Mouse (Mus musculus): ENCODE measurements around the gene Ptgfrn.
A peak's percentile ranks its signal among the peaks of the same experiment; 100 is the strongest.

Gene Ptgfrn

DNA sequence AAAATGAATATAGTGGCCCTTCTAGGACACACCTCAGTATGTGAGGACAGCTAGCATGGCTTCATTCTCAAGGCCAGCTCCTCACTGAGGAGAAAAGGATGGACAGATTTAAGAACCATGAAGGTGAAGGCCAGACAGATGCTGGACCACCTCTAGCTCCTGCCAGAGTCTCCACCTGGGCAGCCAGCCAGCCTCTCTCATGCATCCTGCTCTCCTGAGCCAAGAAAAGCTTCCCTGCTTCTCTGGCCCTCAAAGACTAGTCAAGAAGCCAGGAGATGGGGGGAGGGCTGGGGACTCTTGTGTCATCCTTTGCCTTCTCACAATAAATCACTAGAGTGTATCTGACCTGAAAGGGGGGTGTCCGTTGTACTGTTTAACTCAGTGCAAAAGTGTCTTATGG lies 31.7 kb downstream of the Ptgfrn start:
- DNase-seq (ENCODE audit: low spot score), result no peak

DNA sequence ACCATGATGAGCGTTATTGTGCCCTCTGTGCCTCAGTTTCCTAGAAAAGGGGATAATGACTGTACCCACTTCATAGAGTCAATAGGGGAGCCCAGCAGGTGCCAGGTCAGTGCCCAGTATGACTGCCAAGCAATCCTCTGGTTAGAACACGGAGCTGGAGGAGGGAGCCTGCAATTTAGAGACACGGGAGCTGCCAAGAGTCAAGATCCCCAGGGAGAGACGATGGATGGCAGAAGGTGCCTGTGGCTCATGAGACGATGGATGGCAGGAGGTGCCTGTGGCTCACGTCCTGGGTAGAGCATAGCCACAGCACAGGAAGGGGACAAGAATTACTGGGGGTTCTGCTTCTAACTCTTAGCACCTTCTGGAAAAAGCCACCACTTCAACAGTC lies 32.4 kb downstream of the Ptgfrn start:
- DNase-seq (ENCODE audit: low spot score), result no peak

DNA sequence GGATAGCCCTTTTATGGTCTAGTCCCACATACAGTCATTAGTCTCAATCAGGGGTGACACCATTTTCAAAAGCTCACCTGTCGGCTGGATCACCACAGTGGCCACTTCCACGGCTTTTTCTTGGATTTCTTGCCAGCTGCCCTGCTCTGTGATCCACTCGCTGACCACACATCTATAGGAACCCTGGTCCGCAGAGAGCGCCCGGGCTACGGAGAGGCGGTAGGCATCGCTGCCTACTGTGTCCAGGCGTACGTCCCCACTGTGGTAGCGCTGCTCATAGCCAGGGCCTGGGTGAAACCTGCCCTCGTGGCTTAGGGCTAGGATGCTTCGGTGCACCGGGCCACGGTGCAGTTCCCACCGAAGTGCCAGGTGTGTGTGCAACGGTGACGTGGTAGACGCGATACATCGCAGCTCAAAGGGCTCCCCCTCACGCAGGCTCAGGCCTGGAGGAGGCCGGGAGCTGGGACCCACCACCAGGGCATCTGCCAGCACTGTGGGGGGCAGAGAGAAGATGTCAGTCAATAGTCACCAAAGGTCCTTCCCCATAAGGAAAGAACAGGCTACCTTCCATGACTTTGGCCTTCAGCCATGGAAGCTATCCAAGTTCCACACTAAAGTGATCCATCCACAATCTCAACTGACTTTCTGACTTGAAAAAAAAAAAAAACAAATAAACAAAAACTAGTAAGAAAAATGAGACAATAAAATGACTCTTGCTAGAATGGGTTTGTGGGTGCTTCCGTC lies 32.9 kb downstream of the Ptgfrn start:
- DNase-seq (ENCODE audit: low spot score), result no peak

DNA sequence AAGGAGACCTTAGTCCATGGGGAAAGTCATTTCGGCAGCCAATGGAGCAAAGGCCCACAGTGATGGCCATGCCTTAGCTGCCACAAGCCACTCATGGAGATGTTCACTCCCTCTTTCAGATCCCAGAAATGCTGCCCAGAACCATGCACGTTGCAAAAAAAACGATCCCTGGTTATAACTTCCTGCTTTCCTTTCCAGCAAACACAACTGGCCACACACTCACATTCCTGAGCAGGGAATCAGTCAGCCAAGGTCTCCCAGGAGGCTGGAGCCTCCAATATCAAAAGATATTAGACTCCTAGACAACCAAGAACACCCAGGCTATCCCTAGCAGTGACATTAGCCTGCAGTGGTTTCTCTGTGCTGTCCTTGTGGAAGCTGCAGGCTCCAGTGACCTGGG lies 34.2 kb downstream of the Ptgfrn start:
- DNase-seq (ENCODE audit: low spot score), result no peak

DNA sequence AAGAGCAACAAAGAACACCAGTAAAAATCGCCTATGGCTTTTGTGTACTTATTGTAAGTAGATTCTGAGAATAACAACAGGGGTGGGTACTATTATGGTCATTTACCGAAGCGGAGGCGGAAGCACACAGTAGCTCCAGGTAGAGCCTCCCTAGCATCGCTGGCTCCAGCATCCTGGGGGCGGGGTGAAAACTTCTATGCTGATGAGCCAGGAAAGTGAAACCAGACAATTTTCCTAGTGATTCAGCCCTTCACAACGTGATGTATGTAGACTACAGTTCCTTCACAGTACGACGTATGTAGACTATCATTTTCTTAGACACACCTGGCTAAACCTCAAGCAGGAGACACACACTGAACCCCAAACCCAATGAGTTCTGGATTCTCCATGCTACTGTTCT lies 36.7 kb downstream of the Ptgfrn start:
- DNase-seq (ENCODE audit: low spot score), result no peak

DNA sequence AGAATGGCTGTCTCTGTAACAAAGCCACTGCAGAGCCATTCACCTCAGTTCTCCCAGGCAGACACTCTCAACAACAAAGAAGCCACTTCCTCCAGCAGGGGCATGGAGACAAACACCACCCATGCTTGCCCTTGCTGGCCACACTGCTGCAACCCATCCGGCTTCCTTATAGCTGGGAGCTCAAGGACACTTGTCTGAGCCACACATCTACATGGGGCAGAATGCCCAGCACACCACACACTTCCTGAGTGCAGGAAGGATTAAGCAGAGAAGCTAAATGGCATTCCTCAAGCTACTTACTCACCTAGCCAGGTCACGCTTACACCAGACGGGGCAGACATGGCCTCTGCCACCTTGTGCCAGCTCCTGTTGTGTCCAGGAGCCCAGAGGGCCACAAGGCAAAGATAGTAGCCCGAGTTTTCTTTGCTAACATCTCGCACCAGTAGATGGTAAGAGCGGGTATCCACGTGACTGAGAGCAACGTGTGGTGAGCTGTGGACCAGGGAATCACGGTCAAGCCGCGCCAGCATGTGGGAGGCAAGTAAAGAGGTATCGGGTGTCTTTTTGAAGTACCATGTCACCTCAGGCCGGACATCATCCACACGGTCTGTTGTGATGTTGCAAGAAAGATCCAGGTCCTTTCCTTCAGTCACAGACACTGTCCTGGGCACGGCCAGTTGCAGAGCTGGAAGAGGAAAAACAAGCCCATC lies 37.4 kb downstream of the Ptgfrn start:
- no peak for DNase-seq (ENCODE audit: low spot score)

DNA sequence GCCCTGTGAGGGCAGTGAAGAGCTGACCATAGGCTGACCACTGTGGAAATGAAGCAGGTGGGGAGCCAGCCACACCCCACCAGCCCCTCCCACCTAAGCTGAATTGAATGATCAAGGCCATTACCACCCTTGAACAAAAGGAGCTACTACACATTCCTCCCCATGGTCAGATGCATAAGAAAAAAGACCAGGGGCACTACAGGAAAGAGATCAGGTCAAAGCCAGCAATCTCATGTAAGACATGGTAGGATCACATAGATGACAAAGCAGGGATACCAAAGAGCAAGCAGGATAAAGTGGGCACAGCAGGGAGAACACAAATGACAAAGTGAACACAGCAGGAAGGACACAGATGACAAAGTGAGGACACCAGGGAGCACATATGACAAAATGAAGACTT lies 38.5 kb downstream of the Ptgfrn start:
- no peak for DNase-seq (ENCODE audit: low spot score)

DNA sequence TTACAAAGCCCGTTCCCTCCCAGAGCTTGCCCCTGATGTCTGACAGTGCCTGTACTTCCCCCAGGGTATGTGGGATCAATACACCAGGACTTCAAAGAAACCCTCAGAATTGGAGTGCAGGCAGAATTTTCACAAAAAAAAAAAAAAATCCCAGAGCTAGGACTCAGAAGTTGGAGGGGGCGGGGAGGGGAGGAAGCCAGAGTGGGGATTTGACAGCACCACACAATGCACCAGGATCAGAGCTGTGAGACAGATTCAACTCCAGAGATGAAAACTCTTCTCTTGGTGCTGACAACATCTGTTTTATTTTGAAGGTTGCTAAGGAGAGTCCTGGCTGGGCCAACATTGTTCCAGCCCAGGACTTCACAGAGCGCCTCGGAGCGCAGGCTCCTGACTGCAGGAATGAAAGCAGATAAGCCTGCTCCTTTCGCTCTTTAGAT lies 39.3 kb downstream of the Ptgfrn start:
- no peak for DNase-seq (ENCODE audit: low spot score)

DNA sequence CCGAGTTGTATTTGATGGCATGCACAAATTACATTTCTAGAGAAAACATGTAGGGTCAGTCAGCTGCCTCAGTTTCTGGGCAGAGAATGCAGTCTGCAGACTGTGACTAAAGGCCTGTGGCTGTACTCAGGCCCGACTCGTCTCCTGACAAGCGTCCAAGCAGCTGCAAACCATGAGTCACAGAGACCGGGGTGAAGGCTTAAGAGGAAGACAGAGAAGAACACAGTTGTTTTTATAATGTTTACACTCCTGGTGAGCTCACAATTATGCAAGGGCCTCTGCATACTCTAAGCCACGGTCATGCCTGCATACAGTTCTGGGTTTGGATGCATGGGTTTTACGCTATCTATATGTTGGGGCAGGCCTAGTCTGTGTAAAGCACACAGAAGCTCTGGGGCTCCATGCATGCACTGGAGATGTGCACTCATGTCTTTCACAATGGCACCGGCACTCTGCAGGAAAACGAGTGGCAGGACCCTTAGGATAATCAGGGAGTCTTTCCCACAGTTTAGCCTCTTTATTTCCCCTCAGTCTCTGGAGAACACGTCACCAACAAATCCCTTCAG lies 39.8 kb downstream of the Ptgfrn start:
- DNase-seq (ENCODE audit: low spot score), result no peak

DNA sequence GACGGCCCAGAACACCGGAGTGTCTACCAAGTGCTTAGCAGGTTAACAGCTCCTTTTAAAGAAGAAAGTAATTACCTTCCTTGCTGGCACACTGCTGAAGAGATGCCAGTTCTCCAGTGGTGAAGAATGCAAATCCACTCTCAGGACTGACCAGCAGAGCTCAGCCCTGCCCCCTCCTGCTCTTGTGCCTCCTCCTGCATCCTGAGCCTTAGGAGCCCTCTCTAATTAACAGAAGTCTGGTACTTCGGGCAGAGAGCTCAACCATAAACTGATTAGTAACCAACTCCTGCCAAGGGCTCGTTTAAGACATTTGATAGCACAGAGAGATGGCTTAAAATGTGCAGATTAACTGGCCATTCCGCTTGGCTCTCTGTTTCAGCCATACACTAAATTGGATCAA lies 41.4 kb downstream of the Ptgfrn start:
- DNase-seq (ENCODE audit: low spot score), result no peak

DNA sequence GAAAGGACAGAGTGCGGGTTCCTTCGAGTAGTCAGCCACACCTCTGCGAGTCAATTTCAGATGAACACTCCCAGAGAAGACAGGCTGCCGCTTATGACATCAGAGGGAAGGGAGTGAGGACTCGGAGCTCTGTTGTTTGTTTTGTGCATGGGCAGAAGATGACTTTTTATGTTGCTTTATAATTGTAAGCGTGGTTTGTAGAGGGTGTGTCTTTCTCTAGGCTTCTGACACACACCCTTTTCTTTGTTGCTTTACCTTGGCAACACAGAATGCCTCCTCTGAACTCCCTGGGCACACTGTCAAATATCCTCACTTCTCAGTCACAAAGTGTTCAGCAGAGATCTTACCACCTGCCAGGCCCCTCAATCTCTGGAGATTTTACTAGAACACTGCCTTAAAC lies 43.9 kb downstream of the Ptgfrn start:
- DNase-seq (ENCODE audit: low spot score), result no peak

DNA sequence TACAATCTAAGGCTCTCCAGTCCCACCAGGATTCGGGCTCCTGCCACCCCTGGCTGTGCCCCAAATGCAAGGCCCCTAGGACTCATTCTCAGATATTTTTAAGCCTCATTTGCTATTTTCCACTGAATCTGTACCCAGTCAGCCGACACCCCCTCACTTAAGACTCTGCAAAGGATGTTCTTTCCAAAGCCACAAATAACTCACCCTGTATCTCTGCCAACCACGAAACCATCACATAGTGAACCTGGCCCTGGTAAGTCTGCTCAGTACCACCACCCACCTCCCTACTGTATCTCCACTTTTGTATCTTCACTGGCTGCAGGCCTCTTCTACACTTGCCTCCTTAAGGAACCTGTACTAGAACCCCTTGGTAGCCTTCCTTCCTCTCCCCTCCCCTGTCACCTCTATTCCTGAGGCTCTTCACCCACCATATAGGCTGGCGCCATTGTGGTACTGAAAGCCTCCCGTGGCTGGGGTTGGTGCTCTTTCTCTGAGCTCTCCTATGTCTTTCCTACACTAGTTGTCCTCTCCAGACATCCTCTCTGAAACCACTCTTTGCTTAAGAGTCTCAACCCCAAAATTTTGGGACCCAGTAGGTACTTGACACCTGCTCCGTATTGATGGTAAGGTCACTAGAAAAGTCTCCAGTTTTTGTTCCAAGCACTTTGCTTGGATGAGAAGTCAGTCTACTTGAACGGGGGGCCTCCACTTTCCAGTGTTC lies 48.1 kb downstream of the Ptgfrn start:
- peak; percentile 48 for DNase-seq (ENCODE audit: low spot score)

DNA sequence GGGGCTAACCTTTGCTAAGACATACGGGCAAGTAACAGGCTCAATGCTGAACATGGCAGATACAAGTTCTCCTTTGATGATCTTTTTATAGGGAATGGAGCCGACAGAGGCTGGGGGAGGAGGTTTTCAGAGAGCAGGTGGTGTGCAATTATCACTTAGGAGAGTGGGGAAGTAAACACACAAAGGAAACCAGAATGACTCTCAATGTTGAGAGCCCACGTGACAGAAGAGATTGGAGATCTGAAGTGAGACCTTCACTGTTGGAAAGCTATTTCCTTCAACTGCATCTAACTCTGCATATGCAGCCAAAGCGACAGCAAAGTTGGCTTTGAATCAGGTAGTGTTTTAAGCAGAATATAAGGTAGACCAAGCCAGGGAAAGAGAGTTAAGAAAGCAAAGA lies 50.9 kb downstream of the Ptgfrn start:
- DNase-seq (ENCODE audit: low spot score), result no peak

DNA sequence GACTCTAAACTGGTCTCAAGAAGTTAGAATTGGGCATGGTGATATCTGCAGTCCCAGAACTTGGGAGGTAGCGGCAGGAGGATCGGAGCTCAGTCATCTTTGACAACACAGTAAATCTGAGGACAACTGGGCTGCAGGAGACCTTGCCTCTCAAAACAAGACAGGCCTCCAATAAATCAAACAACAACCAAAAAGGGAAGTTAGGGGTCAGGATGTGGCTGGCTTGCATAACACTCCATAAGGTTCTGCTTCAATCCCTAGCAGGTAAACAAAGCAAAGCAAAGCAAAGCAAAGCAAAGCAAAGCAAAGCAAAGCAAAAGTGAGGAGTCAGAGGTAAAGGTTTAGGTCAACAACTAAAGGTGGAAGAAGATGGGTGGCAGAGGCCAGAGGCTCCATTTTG lies 51.9 kb downstream of the Ptgfrn start:
- DNase-seq (ENCODE audit: low spot score), result no peak

DNA sequence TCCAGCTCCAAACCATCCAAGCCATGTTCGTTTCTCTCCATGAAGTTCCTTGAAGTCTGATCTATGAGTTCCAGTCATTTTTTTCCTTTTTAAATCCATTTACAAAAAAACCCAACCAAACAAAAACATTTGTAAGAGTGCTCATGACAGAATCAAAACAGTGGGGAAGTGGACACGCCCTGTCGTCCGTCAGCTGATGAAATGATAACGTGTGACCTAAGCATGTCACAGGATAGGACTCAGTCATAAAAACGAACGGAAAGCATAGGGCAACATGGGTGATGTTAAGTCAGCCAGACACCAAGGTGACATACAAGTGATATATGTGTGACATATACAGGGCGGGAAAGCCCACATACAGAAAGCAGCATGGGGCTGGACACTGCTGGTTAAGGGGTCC lies 54.9 kb downstream of the Ptgfrn start:
- no peak for DNase-seq (ENCODE audit: low spot score)

DNA sequence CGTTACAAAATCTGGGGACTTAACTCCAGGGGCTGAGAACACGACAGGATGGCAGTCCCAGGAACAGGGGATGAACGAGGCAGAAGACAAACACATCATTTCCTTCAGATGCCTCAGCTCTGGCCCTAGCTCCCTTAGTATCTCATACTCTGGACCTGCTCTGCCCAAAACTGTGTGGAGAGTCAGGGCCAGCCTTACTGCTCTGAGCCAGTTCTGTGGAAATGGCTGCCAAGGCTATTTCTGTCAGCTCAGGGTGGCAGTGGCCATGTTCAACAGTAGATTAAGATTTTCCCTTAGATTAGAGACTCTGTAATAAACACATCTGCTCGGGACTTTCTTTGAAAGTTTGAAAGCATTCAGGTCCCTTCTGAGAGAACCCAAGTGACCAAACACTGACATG lies 58.5 kb downstream of the Ptgfrn start:
- DNase-seq (ENCODE audit: low spot score), result no peak

DNA sequence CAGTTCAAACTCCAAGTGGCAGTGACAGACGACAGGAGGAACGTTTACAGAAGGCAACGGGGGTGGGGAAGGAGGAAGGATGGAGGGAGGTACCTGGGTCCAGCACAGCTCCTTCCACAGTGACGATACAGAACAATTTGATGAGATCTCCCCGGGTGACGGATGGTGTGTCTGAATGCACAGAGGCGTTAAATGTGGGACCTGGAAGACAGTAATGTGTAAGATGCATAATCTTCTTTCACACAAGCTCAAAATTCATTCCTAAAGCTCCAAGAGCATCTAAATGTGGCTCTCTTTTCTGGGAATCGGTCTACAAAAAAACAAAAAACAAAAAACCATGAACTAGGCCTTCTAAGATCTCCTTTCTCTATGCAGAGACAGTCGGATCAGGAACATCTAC lies 60.1 kb downstream of the Ptgfrn start:
- no peak for DNase-seq (ENCODE audit: low spot score)

DNA sequence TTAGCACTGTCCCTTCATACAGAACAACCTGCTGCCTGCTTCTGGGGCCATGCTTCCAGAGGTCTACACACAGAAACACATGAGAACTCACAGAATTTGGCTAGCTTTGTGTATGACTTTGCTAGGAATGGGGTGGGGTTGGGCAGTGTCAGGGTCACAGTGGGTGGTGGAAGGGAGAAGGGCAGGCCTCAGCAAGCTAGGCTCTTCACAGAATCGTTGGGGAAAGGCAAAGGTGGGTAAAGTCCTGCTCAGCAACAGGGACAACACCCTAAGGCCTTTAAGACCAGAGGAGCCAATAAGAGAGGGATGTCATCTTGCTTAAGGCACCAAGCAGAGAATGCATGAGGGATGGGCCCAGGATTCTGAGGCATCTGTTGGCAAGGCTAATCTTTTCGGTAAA lies 61.3 kb downstream of the Ptgfrn start:
- DNase-seq (ENCODE audit: low spot score), result no peak

DNA sequence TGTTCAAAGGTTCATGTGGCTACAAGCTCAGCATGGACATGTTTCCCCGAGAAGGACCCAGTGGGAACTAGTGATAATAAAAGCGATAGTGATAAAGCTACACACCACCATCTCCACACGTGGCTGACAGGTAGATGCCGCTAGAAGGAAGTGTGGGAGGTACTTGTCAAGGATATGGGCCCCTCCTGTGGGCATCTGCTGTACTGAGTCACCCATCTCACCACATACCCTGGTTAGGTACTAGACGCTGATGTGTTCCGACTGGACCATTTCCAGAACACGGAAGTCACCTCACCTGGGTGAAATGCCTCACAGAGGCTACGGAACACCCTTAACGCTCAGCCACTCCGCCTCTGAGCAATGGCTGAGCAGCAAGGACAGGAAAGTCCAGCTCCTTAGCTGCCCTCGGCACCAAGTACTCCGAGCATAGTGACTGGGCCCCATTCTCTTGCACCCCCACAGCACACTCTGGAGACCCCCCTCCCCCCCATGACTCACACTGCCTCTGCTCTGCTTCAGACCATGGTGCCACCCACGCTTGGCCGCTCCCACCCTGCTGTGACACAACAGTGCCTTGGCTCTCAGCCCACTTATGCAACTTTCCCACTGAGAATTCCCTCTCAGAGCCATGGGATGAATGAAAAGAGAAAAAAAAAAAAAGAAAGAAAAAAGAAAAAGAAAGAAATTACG lies 62.3 kb downstream of the Ptgfrn start:
- DNase-seq (ENCODE audit: low spot score), result peak; percentile 78

DNA sequence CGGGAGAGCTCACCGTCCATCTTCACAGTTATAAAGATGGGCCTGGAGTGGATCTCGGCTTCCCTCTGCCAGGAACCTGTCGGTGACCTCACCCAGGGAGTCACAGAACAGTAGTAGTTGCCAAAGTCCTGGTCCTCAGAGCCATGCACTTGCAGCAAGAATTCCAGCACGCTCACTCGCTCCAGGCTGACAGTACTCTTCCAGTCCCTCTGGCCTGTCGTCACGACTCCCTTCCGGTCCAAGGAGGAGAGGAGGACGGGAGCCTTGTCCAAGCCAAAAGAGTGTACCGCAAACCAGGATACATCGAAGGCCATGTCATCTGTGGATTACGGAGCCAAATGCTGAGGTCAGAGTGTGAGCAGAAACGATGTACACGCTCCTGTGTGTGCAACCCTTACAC lies 64.6 kb downstream of the Ptgfrn start:
- no peak for DNase-seq (ENCODE audit: low spot score)

DNA sequence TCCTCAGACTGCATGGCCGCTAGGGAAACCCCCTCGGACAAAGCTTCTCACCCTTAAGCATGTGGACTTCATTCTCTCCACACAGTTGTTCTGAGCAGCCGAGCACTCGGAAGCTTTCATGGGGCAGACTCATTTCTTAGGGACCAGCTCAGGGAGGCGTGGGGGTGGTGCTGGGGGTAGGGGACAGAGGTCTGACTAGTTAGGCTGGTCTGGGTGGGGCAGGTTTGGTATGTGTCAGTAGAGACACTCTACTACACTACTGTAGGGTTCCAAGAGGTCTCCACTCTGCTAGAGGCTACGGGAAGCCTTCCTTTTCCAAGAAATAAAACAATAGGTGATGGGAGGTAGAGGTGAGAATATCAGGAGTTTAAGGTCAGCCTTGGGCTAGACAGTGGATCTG lies 65.4 kb downstream of the Ptgfrn start:
- no peak for DNase-seq (ENCODE audit: low spot score)

DNA sequence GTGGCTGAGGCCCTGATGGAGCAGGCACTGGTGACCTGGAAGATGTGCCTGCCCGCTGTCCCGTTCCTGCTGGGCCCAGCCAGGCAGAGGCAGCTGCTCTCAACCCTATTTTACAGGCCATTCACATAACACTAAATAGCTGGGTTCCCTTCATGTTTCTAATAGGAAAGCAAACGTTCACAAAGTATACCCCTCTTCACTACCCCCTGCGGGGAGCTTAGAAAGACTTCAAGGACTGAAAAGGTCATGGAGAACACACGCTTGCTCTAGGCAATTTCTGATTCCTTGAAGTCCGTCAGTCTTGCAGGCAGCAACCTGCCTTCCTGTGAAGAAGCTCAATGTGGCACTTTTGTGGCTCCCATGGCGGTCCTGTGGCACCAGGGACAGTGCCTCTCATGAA lies 68.1 kb downstream of the Ptgfrn start:
- DNase-seq (ENCODE audit: low spot score), result no peak

Data from left cerebral cortex, adult 11 months (tissue).